Mouse (Mus musculus) midbrain, embryonic 12.5 days (tissue): ENCODE results near the gene Ak3. TPM values are rescaled to one million over a fixed set of nuclear protein-coding genes. Genes with fewer than 3 reads are reported as not detected.

ENCODE experiments used
- ATAC-seq: fragments of 200-750 bp; cut with Nextera tagmentation; 2 replicates; pipeline ENCODE4 v1.8.0; 2017; ENCODE audit warnings: low read depth, moderate TSS enrichment, moderate library complexity; ENCODE audit not compliant: low FRiP score
- H3K27ac ChIP-seq: fragments of 300-500 bp; sonication (generic); replicated peaks from 2 replicates; pipeline ENCODE4 v1.5.1; 2016; ENCODE audit warnings: mild to moderate bottlenecking
- H3K27me3 ChIP-seq: fragments of 300-500 bp; sonication (generic); 2 replicates; pipeline ENCODE4 v1.6.1; 2016; ENCODE audit warnings: mild to moderate bottlenecking
- H3K36me3 ChIP-seq: fragments of 300-500 bp; sonication (generic); 2 replicates; pipeline ENCODE4 v1.6.1; 2016
- H3K4me1 ChIP-seq: fragments of 300-500 bp; sonication (generic); 2 replicates; pipeline ENCODE4 v1.6.1; 2016
- H3K4me2 ChIP-seq: fragments of 300-500 bp; sonication (generic); replicated peaks from 2 replicates; pipeline ENCODE4 v1.6.1; 2016; ENCODE audit warnings: mild to moderate bottlenecking, moderate library complexity
- H3K4me3 ChIP-seq: fragments of 300-500 bp; sonication (generic); 2 replicates; pipeline ENCODE4 v1.5.1; 2016; ENCODE audit warnings: mild to moderate bottlenecking
- H3K9ac ChIP-seq: fragments of 300-500 bp; sonication (generic); replicated peaks from 2 replicates; pipeline ENCODE4 v1.6.1; 2016; ENCODE audit warnings: mild to moderate bottlenecking, moderate library complexity
- H3K9me3 ChIP-seq: fragments of 300-500 bp; sonication (generic); 2 replicates; pipeline ENCODE4 v1.6.1; 2016; ENCODE audit warnings: mild to moderate bottlenecking
- WGBS: fragments of 180-500 bp; shearing (Covaris S2); methylation state at CpG from one replicate; pipeline ENCODE4 v1.1.7; 2016; 5-methylcytosine and 5-hydroxymethylcytosine counted together
- polyA plus RNA-seq: library from polyadenylated mRNA; unstranded; fragments of >200 nt; fragmentation: Nextera tagmentation; extraction: Ambion mirVana; gene quantifications from 2 replicates; pipeline ENCODE4 v1.2.1, GENCODE M21; 2016

Gene Ak3
- polyA plus RNA-seq, 1 experiment from 2014 or later, result 78.0 TPM

GRCm38 (mm10) chr19:28989515-28989914 is 58.2 kb downstream of the Ak3 start:
- H3K4me2 ChIP-seq, result peak overlapping the region; percentile 67
- peaks cover 6% of the 10 kb centered on the region; the same call in 1 of the 2 replicates for H3K36me3 ChIP-seq
- WGBS, result 79% methylated on average over 8 of the region's 8 CpGs
- no peak overlapping the region for H3K27ac ChIP-seq
- H3K4me1 ChIP-seq, result peaks cover 8% of the 10 kb centered on the region
- peak overlapping the region; percentile 86 for H3K4me3 ChIP-seq
- no peak for ATAC-seq
- H3K9me3 ChIP-seq, result no peaks in the 10 kb centered on the region
- peak overlapping the region; percentile 92 for H3K9ac ChIP-seq
- peaks cover 4% of the 10 kb centered on the region; the same call in 1 of the 2 replicates for H3K27me3 ChIP-seq

- Histone ChIP-seq H3K9ac (no peak overlapping the region), H3K4me2 (no peak overlapping the region), H3K36me3 (no peaks in the 10 kb centered on the region), H3K4me3 (no peak overlapping the region), H3K4me1 (no peaks in the 10 kb centered on the region), H3K27me3 (no peaks in the 10 kb centered on the region; the same call in 1 of the 2 replicates), H3K9me3 (no peaks in the 10 kb centered on the region), H3K27ac (no peak overlapping the region)
- ATAC-seq, result no peak
- 82% methylated on average over 7 of the region's 7 CpGs for WGBS
These were observed 65.1 kb downstream of the Ak3 start for GRCm38 (mm10) chr19:28982617-28983016.

DNA sequence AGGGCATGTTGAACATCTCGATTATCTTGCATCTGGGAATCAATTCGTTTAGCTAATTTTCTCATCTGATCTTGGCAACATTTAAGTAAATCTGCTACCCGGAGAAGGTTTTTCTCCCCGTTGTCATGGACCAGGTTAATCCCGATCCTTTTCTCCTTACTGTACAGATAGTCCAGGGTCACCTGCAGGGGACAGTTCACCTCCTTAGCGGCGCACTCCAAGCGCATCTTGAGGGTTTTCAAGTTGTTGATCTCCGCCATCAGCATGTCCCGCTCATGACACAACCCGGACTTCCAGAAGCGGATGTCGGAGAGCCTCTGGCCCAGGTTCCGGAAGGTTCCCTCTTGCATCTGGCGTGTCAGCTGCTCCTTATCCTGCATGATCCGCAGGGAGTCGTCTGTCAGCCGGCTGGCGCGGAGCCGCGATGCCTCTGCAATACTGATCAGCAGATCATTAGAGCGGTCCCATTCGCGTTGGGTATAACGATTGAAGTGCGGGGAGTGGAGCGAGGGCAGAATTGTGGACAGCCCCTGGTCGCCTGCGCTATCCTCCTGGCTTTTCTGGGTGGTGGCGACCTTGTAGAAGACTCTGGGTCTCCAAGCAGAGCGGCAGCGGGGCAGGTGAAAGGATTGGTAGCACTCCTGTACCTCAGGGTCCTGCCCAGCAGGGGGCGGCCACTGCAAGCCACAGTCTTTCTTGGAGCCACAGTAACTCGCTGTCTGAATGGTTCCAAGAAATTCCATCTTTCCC is 72.7 kb downstream of the Ak3 start:
- peak overlapping the region; percentile 70 for H3K4me2 ChIP-seq
- H3K4me1 ChIP-seq, result peaks cover 6% of the 10 kb centered on the region
- no peaks in the 10 kb centered on the region for H3K36me3 ChIP-seq
- no peak overlapping the region; the same call in 1 of the 2 replicates for H3K27ac ChIP-seq
- peak overlapping the region; percentile 37 for H3K9ac ChIP-seq
- 0 out of 2 replicates have a peak, but pooled peaks cover 2% of the 10 kb centered on the region for H3K9me3 ChIP-seq
- peaks cover 8% of the 10 kb centered on the region for H3K27me3 ChIP-seq
- H3K4me3 ChIP-seq, result peak overlapping the region; percentile 40
- peak; percentile 86 for ATAC-seq
- WGBS, result 19% methylated on average over 35 of the region's 35 CpGs

Other genes with a start within 250 kb of the Ak3 start
- 3.6 and 4.0 TPM in 2 replicates for gene Slc1a1, start 212.9 kb downstream of the Ak3 start, polyA plus RNA-seq
- 8.2 and 9.6 TPM in 2 replicates for gene Plpp6, start 84.0 kb downstream of the Ak3 start, polyA plus RNA-seq
- gene 4430402I18Rik, start 80.2 kb downstream of the Ak3 start, polyA plus RNA-seq, result 0.17 and 0.64 TPM in 2 replicates
- gene Cdc37l1, start 57.6 kb downstream of the Ak3 start, polyA plus RNA-seq, result 59.2 and 60.5 TPM in 2 replicates
- 35.3 and 41.0 TPM in 2 replicates for gene Rcl1, start 53.4 kb upstream of the Ak3 start, polyA plus RNA-seq
- gene Jak2, start 203.9 kb upstream of the Ak3 start, polyA plus RNA-seq, result 16.6 and 18.7 TPM in 2 replicates